Mouse (Mus musculus) subcutaneous adipose tissue, adult 2 months (tissue): Measurements from ENCODE around the gene Tph1. TPM values are rescaled to one million over a fixed set of nuclear protein-coding genes. Genes with fewer than 3 reads are reported as not detected.

Source experiments
- polyA plus RNA-seq: library from polyadenylated mRNA; depleted of rRNA; stranded (reverse); fragments of >200 nt; gene quantifications from 2 replicates; pipeline ENCODE4 v1.2.3, GENCODE M21; 2012; ENCODE audit warnings: low replicate concordance; rRNA removed

Tph1 gene
- 0.31 TPM in 1 of 2 replicates, not detected in the other for polyA plus RNA-seq

GRCm38 (mm10) chr7:46672160-46672672 is at the start of gene Tph1:
Tph1 (minus strand) TSS chr7:46672537.

DNA sequence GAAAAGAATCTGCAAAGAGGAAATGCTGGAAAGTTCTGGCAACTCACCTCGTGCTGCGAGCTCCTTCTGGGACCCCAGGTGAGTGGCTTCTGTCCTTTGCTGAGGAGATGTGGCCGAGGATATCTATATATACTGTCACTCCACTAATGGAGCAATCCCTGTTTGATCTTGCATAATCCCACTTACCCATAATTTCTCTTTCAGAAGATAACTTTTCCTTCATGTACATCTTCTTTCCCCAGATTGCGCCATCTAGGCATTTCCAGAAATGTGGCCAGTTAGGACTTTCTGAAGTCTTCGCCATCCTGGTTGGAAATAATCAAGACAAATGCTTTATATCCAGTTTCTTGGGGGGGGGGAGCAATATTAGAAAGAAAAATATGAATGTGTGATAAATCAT is 43.3 kb upstream of the Tph1 start, which contains the start of gene Saa3:
TSS of gene Saa3 (minus strand) at position 101 of the 400 bp plus-strand sequence.

DNA sequence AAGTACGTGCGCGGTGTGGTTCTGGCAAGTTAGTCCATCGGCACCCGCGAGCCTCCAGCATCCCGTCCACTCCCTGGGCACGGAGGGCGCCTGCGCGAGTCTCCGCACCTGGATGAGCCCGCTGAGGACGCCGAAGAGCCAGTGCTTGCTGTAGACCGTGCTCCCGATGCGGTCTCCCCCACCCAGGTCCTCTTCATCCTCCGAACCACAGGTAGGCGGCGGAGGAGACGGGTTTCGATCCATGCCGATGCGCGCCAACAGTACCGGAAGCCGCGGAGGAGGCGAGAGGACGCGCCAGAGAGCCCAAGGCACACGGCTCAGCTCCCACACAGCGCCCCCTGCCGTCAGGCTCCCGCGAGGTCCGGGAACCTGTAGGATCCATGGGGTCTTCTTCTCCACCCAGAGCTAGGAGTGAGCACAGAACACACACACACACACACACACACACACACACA is 38.1 kb upstream of the Tph1 start, which contains the start of gene Saal1:
TSS of gene Saal1 (minus strand) at position 291 of the 455 bp plus-strand sequence.

GRCm38 (mm10) chr7:46639692-46640031 is 32.7 kb downstream of the Tph1 start, which contains the start of gene Sergef:
Sergef (minus strand) TSS chr7:46639807.

Other genes starting within 250 kb of the Tph1 start
- 6.3 and 12.0 TPM in 2 replicates for gene Sergef, start 32.7 kb downstream of the Tph1 start, polyA plus RNA-seq
- 5.0 and 12.3 TPM in 2 replicates for gene Saal1, start 38.1 kb upstream of the Tph1 start, polyA plus RNA-seq
- gene Saa3, start 43.2 kb upstream of the Tph1 start, polyA plus RNA-seq: 5.9 and 9.4 TPM in 2 replicates
- not detected in 2 replicates for gene Saa4, start 60.1 kb upstream of the Tph1 start, polyA plus RNA-seq
- 0.30 TPM in 1 of 2 replicates, not detected in the other for gene Saa1, start 70.4 kb upstream of the Tph1 start, polyA plus RNA-seq
- gene Saa2, start 79.3 kb upstream of the Tph1 start, polyA plus RNA-seq: not detected in 2 replicates
- gene Hps5, start 123.5 kb upstream of the Tph1 start, polyA plus RNA-seq: 21.1 and 23.9 TPM in 2 replicates
- gene Gtf2h1, start 123.6 kb upstream of the Tph1 start, polyA plus RNA-seq: 10.5 and 11.9 TPM in 2 replicates
- 992 and 1,501 TPM in 2 replicates for gene Ldha, start 168.9 kb upstream of the Tph1 start, polyA plus RNA-seq
- gene Ldhc, start 188.7 kb upstream of the Tph1 start, polyA plus RNA-seq: not detected in 2 replicates
- 84.0 and 109 TPM in 2 replicates for gene Tsg101, start 247.4 kb upstream of the Tph1 start, polyA plus RNA-seq